33 mouse cellular contexts compared by ENCODE assay signal in the genomic region with DNA sequence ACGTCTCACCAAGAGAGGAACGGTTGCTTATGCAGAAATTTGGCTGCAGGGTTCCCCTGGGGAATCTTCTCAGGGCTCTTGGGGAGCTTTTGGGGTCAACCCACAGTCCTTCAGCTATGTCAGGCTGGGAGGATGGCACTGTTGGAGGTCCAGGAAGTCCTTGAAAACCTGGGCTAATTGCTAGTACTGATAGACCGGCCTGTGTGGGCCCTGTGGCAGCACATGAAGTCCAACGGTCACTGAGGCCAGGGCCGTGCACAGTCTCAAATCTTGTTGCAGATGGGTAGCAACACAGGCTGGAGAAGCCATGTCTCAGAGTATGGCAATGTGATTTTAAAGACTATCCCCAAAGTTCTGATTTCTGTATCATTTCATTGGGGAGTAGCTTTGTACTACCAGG. TPM values are rescaled to one million over a fixed set of nuclear protein-coding genes. Genes with fewer than 3 reads are reported as not detected.
"Had no signal": no experiment of that assay in that cellular context is flagged by ENCODE, and none has a peak within 500 bp of the region (broad histone marks: within the 10 kb centered on the region; RNA-seq: fewer than 3 reads in every experiment).

No protein-coding gene starts in this region.

- DNase-seq: kidney, adult 18-20 months; kidney, adult 8-10 months; kidney, postnatal 25 days; liver; liver, embryonic 13.5 days had no signal

- H3K9ac ChIP-seq: heart, embryonic 13.5 days; heart, embryonic 15.5 days; hindbrain, embryonic 13.5 days; hindbrain, embryonic 15.5 days; limb, embryonic 12.5 days; liver, embryonic 13.5 days had no signal

- H3K36me3 ChIP-seq: heart, embryonic 13.5 days; heart, embryonic 15.5 days; hindbrain, embryonic 13.5 days; hindbrain, embryonic 15.5 days; limb, embryonic 10.5 days; limb, embryonic 12.5 days; liver, embryonic 13.5 days had no signal

- H3K4me1 ChIP-seq: heart, embryonic 13.5 days; heart, embryonic 15.5 days; hindbrain, embryonic 13.5 days; hindbrain, embryonic 15.5 days; limb, embryonic 10.5 days; limb, embryonic 12.5 days had no signal

- H3K4me2 ChIP-seq: heart, embryonic 11.5 days; heart, embryonic 13.5 days; heart, embryonic 15.5 days; hindbrain, embryonic 13.5 days; hindbrain, embryonic 15.5 days; limb, embryonic 12.5 days; liver, embryonic 11.5 days; liver, embryonic 13.5 days had no signal

- H3K27ac ChIP-seq: heart, embryonic 13.5 days; heart, embryonic 15.5 days; hindbrain, embryonic 13.5 days; hindbrain, embryonic 15.5 days; hindbrain, postnatal 0 days; layer of hippocampus, adult 2 months; left cerebral cortex, adult 2 months; limb, embryonic 10.5 days; limb, embryonic 12.5 days; liver, embryonic 13.5 days had no signal

- H3K27me3 ChIP-seq: heart, embryonic 13.5 days; heart, embryonic 15.5 days; hindbrain, embryonic 13.5 days; hindbrain, embryonic 15.5 days; limb, embryonic 12.5 days; liver, embryonic 13.5 days had no signal

- H3K9me3 ChIP-seq: heart, embryonic 13.5 days; heart, embryonic 15.5 days; hindbrain, embryonic 13.5 days; hindbrain, embryonic 15.5 days; limb, embryonic 10.5 days; limb, embryonic 12.5 days; liver, embryonic 13.5 days had no signal

- ATAC-seq: forebrain, embryonic 16.5 days; hindbrain, postnatal 0 days had no signal

- H3K4me3 ChIP-seq: heart, embryonic 13.5 days; heart, embryonic 15.5 days; hindbrain, embryonic 13.5 days; hindbrain, embryonic 15.5 days; layer of hippocampus, adult 2 months; left cerebral cortex, adult 2 months; limb, embryonic 10.5 days; limb, embryonic 12.5 days; liver, embryonic 13.5 days had no signal

RNA-seq across cellular contexts. Expression of a gene that starts 13.1 kb away (rescaled TPM):
- total RNA-seq: gastrocnemius, postnatal 10 days; gastrocnemius, postnatal 36 days; heart, adult 18-20 months; heart, postnatal 14 days; heart, postnatal 36 days; layer of hippocampus, adult 2 months; layer of hippocampus, postnatal 10 days; layer of hippocampus, postnatal 25 days; left cerebral cortex, adult 2 months; left cerebral cortex, postnatal 14 days; left cerebral cortex, postnatal 36 days had no signal
- polyA plus RNA-seq: forebrain, embryonic 16.5 days; gonadal fat pad, adult 2 months; heart, embryonic 11.5 days; heart, embryonic 13.5 days; heart, postnatal 0 days; hindbrain, embryonic 11.5 days; hindbrain, embryonic 13.5 days; hindbrain, embryonic 15.5 days; hindbrain, postnatal 0 days; intestine, embryonic 14.5 days; kidney, embryonic 14.5 days; kidney, embryonic 16.5 days; limb, embryonic 10.5 days; limb, embryonic 12.5 days; limb, embryonic 14.5 days; liver, embryonic 11.5 days; liver, embryonic 13.5 days had no signal
